Mouse (Mus musculus): ENCODE measurements around the gene Gm9639.
"Not testable (repeated sequence)": the region's sequence is repeated elsewhere in the genome, so short reads cannot be mapped to it uniquely, and the experiment has no call there.

DNA sequence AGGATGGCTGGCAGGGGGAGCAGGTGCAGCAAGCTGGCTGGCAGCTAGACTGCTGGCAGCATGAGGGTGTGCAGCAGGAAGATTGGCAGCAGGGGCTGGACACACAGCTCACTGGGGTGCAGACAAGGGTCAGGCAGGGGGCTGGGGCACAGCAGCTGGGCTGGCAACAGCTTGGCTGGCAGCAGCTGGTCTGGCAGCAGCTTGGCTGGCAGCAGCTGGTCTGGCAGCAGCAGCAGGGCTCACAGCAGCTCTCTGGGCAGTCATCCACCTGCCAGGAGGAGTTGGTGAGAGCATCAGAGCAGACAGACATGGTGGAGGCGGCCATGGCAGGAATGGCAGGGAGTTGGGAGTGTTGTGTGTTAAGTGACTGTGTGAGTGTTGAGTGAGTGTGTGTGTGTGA is 7.0 kb downstream of the Gm9639 start, which contains the start of gene Gm7137:
- not testable (repeated sequence) for TF ChIP-seq USF2 (conservative IDR thresholded peaks at IDR 0.05; ENCODE audit: low read depth, low read length); UBTF (IDR thresholded peaks at IDR 0.05; ENCODE audit: low read depth, low read length); CTCF (conservative IDR thresholded peaks at IDR 0.05 in 1 of 2, IDR thresholded peaks at IDR 0.05 in 1 of 2; ENCODE audit: low read depth in 2 of 2, low read length in 2 of 2); E2F4 (IDR thresholded peaks at IDR 0.05; ENCODE audit: insufficient replicate concordance, low read depth, low read length); POLR2A (IDR thresholded peaks at IDR 0.05; ENCODE audit: low read depth, low read length); USF1 (IDR thresholded peaks at IDR 0.05; ENCODE audit: low read depth, low read length); MAX (IDR thresholded peaks at IDR 0.05; ENCODE audit: low read length); MXI1 (IDR thresholded peaks at IDR 0.05; ENCODE audit: low read depth, low read length); MAFK (IDR thresholded peaks at IDR 0.05; ENCODE audit: insufficient replicate concordance, low read length)
